Mouse (Mus musculus) heart, embryonic 12.5 days (tissue): Measurements from ENCODE around the gene Rtn4rl1. TPM values are rescaled to one million over a fixed set of nuclear protein-coding genes. Genes with fewer than 3 reads are reported as not detected.

Source experiments
- ATAC-seq: fragments of 200-750 bp; cut with Nextera tagmentation; 2 replicates; pipeline ENCODE4 v1.8.0; 2017; ENCODE audit warnings: moderate TSS enrichment, moderate library complexity; ENCODE audit not compliant: insufficient number of reproducible peaks, low FRiP score
- H3K27ac ChIP-seq: fragments of 300-500 bp; sonication (generic); 2 replicates; pipeline ENCODE4 v1.5.1; 2016; ENCODE audit warnings: mild to moderate bottlenecking, moderate library complexity; ENCODE audit not compliant: poor library complexity, severe bottlenecking
- H3K27me3 ChIP-seq: fragments of 300-500 bp; sonication (generic); replicated peaks from 2 replicates; pipeline ENCODE4 v1.6.1; 2016; ENCODE audit warnings: mild to moderate bottlenecking, moderate library complexity
- H3K36me3 ChIP-seq: fragments of 300-500 bp; sonication (generic); 2 replicates; pipeline ENCODE4 v1.6.1; 2016; ENCODE audit warnings: mild to moderate bottlenecking, moderate library complexity
- H3K4me1 ChIP-seq: fragments of 300-500 bp; sonication (generic); replicated peaks from 2 replicates; pipeline ENCODE4 v1.6.1; 2016; ENCODE audit warnings: mild to moderate bottlenecking
- H3K4me2 ChIP-seq: fragments of 300-500 bp; sonication (generic); 2 replicates; pipeline ENCODE4 v1.6.1; 2016; ENCODE audit warnings: mild to moderate bottlenecking, moderate library complexity
- H3K4me3 ChIP-seq: fragments of 300-500 bp; sonication (generic); 2 replicates; pipeline ENCODE4 v1.5.1; 2016; ENCODE audit warnings: mild to moderate bottlenecking
- H3K9ac ChIP-seq: fragments of 300-500 bp; sonication (generic); 2 replicates; pipeline ENCODE4 v1.6.1; 2016; ENCODE audit warnings: mild to moderate bottlenecking, moderate library complexity
- H3K9me3 ChIP-seq: fragments of 300-500 bp; sonication (generic); replicated peaks from 2 replicates; pipeline ENCODE4 v1.6.1; 2016; ENCODE audit warnings: mild to moderate bottlenecking, moderate library complexity
- WGBS: fragments of 180-500 bp; shearing (Covaris S2); methylation state at CpG from one replicate; pipeline ENCODE4 v1.1.7; 2016; 5-methylcytosine and 5-hydroxymethylcytosine counted together
- polyA plus RNA-seq: library from polyadenylated mRNA; unstranded; fragments of >200 nt; fragmentation: Nextera tagmentation; extraction: Ambion mirVana; gene quantifications from 2 replicates; pipeline ENCODE4 v1.2.1, GENCODE M21; 2016

Gene Rtn4rl1
- polyA plus RNA-seq, 1 experiment from 2014 or later, result 16.8 TPM

GRCm38 (mm10) chr11:75267826-75268281 lies 74.3 kb downstream of the Rtn4rl1 start:
- H3K4me1 ChIP-seq, result peaks cover 75% of the 10 kb centered on the region
- WGBS, result 42% methylated on average over 9 of the region's 9 CpGs
- peaks cover 8% of the 10 kb centered on the region; the same call in 1 of the 2 replicates for H3K36me3 ChIP-seq
- no peaks in the 10 kb centered on the region for H3K27me3 ChIP-seq
- H3K9ac ChIP-seq, result peak overlapping the region; percentile 10; the same call in 1 of the 2 replicates
- no peak for ATAC-seq
- no peak overlapping the region for H3K4me3 ChIP-seq
- no peaks in the 10 kb centered on the region for H3K9me3 ChIP-seq
- H3K27ac ChIP-seq, result peak overlapping the region; percentile 53
- peak overlapping the region; percentile 1; the same call in 1 of the 2 replicates for H3K4me2 ChIP-seq

GRCm38 (mm10) chr11:75268492-75268891 lies 74.9 kb downstream of the Rtn4rl1 start:
- H3K9ac ChIP-seq, result no peak overlapping the region
- WGBS, result 40% methylated on average over 5 of the region's 5 CpGs
- H3K27me3 ChIP-seq, result no peaks in the 10 kb centered on the region
- H3K27ac ChIP-seq, result no peak overlapping the region
- no peak overlapping the region for H3K4me3 ChIP-seq
- H3K4me1 ChIP-seq, result peaks cover 74% of the 10 kb centered on the region
- ATAC-seq, result no peak
- no peaks in the 10 kb centered on the region for H3K9me3 ChIP-seq
- peaks cover 8% of the 10 kb centered on the region; the same call in 1 of the 2 replicates for H3K36me3 ChIP-seq
- no peak overlapping the region for H3K4me2 ChIP-seq

DNA sequence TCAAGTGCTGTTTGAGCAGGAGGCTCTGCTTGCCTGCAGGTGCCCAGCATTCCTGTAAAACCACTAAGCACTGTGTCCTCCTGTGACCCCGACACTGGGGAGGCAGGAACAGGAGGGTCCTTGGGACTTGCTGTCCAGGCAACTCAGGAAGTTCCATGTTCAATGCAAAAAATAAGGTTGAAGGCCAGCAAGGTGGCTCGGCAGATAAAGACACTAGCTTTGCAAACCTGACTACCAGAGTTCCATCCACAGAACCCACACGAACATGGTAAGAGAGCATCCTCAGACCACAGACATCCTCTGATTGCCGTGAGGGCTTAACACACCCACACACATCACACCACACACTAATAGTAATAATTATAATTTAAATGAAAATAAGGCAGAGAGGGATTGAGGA lies 75.6 kb downstream of the Rtn4rl1 start:
- H3K4me3 ChIP-seq, result no peak overlapping the region
- peak overlapping the region; percentile 1; the same call in 1 of the 2 replicates for H3K27ac ChIP-seq
- peaks cover 8% of the 10 kb centered on the region; the same call in 1 of the 2 replicates for H3K36me3 ChIP-seq
- H3K27me3 ChIP-seq, result no peaks in the 10 kb centered on the region
- ATAC-seq, result no peak
- H3K4me1 ChIP-seq, result peaks cover 75% of the 10 kb centered on the region
- H3K4me2 ChIP-seq, result no peak overlapping the region
- H3K9ac ChIP-seq, result no peak overlapping the region
- WGBS, result 59% methylated on average over 4 of the region's 4 CpGs
- H3K9me3 ChIP-seq, result no peaks in the 10 kb centered on the region

- WGBS, result 49% methylated on average over 8 of the region's 8 CpGs
- H3K4me1 ChIP-seq, result peaks cover 75% of the 10 kb centered on the region
- no peak overlapping the region for H3K9ac ChIP-seq
- H3K27me3 ChIP-seq, result no peaks in the 10 kb centered on the region
- peaks cover 7% of the 10 kb centered on the region; the same call in 1 of the 2 replicates for H3K36me3 ChIP-seq
- no peak overlapping the region for H3K4me3 ChIP-seq
- no peak overlapping the region for H3K4me2 ChIP-seq
- H3K27ac ChIP-seq, result no peak overlapping the region
- no peaks in the 10 kb centered on the region for H3K9me3 ChIP-seq
- no peak for ATAC-seq
Measured at GRCm38 (mm10) chr11:75270276-75270984, 76.8 kb downstream of the Rtn4rl1 start.

DNA sequence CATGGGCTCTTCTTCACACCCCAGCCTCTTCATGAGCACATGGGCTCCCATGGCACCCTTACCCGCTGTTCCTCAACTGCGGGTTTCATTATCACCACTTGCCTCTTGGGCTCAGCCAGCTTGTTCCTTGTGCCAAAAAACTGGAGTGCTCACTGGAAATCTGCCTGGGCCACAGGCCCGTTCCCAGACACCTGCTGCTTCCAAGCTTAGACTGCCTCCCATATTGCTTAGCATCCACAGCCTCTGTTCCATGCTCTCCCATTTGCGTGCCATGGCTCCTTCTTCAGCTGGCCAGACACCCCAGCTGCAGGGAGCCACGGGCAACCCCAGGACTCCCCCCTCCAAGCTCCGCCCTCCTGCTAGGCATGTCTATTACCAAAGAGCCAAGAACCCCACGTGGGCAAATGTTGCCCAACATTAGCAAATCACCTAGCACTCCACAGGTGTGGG lies 77.4 kb downstream of the Rtn4rl1 start:
- Histone ChIP-seq H3K9me3 (no peaks in the 10 kb centered on the region), H3K27me3 (no peaks in the 10 kb centered on the region), H3K4me2 (no peak overlapping the region), H3K4me1 (peaks cover 76% of the 10 kb centered on the region), H3K4me3 (no peak overlapping the region), H3K36me3 (0 out of 2 replicates have a peak, but pooled peaks cover 5% of the 10 kb centered on the region), H3K27ac (no peak overlapping the region), H3K9ac (no peak overlapping the region)
- no peak for ATAC-seq
- 61% methylated on average over 7 of the region's 7 CpGs for WGBS

DNA sequence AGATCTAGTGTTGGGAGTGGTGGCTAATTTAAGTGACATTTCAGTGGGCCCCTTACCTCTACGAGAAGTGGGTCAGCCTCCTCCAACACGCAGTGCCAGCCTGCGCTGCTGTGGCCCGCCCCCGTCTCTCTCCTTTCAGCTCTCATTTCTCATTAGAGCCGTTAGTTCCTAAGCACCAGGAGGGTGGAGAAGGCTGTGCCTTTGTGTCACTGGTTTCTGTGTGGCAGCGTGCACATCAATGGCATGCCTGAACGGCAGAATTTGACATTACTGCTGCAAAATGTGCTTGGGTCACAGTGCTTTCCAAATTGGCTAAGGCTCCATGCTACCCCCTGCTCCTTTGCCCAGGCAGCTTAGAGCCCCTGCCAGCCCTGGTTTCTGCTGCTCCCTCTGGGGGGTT lies 79.9 kb downstream of the Rtn4rl1 start:
- H3K9me3 ChIP-seq, result no peaks in the 10 kb centered on the region
- H3K27ac ChIP-seq, result no peak overlapping the region
- no peak for ATAC-seq
- H3K4me1 ChIP-seq, result peaks cover 65% of the 10 kb centered on the region
- H3K4me3 ChIP-seq, result no peak overlapping the region
- H3K27me3 ChIP-seq, result no peaks in the 10 kb centered on the region
- no peaks in the 10 kb centered on the region for H3K36me3 ChIP-seq
- H3K9ac ChIP-seq, result peak overlapping the region; percentile 10
- no peak overlapping the region for H3K4me2 ChIP-seq
- WGBS, result 45% methylated on average over 8 of the region's 8 CpGs

DNA sequence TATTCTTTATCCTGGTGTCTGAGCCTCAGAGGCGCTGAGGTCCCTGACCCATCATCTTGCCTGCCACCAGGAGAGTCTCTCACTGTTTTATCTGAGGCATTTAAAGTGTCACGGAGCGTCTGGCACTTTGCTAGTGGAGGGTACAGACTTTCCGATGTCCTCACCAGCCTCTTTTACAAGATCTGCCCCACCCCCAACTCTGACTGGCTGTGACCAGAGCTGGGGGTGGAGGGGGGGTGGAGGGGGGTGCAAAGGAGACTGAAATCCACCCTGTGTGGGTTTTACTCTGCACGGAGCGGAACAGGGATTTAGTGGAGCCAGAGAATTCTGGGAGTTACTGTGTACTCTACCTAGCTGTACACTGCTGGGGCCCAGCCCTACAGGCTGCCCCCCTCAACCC lies 81.5 kb downstream of the Rtn4rl1 start:
- H3K4me1 ChIP-seq, result peaks cover 69% of the 10 kb centered on the region
- no peaks in the 10 kb centered on the region for H3K36me3 ChIP-seq
- ATAC-seq, result peak; percentile 69
- H3K4me2 ChIP-seq, result peak overlapping the region; percentile 27
- no peaks in the 10 kb centered on the region for H3K27me3 ChIP-seq
- WGBS, result 13% methylated on average over 6 of the region's 6 CpGs
- 0 out of 2 replicates have a peak overlapping the region, but pooled peaks have one; percentile 30 for H3K9ac ChIP-seq
- H3K9me3 ChIP-seq, result no peaks in the 10 kb centered on the region
- peak overlapping the region; percentile 87 for H3K27ac ChIP-seq
- no peak overlapping the region for H3K4me3 ChIP-seq

GRCm38 (mm10) chr11:75278115-75278514 lies 84.5 kb downstream of the Rtn4rl1 start:
- H3K4me3 ChIP-seq, result no peak overlapping the region
- H3K27me3 ChIP-seq, result peaks cover 15% of the 10 kb centered on the region; the same call in 1 of the 2 replicates
- no peak for ATAC-seq
- no peaks in the 10 kb centered on the region for H3K9me3 ChIP-seq
- peaks cover 76% of the 10 kb centered on the region for H3K4me1 ChIP-seq
- H3K4me2 ChIP-seq, result no peak overlapping the region
- no peaks in the 10 kb centered on the region for H3K36me3 ChIP-seq
- 55% methylated on average over 7 of the region's 7 CpGs for WGBS
- H3K27ac ChIP-seq, result no peak overlapping the region
- 0 out of 2 replicates have a peak overlapping the region, but pooled peaks have one; percentile 22 for H3K9ac ChIP-seq

GRCm38 (mm10) chr11:75279013-75279341 lies 85.4 kb downstream of the Rtn4rl1 start:
- no peaks in the 10 kb centered on the region for H3K36me3 ChIP-seq
- H3K4me3 ChIP-seq, result peak overlapping the region; percentile 24
- H3K27me3 ChIP-seq, result peaks cover 18% of the 10 kb centered on the region; the same call in 1 of the 2 replicates
- peak overlapping the region; percentile 66 for H3K27ac ChIP-seq
- no peak for ATAC-seq
- 15% methylated on average over 4 of the region's 4 CpGs for WGBS
- no peaks in the 10 kb centered on the region for H3K9me3 ChIP-seq
- peaks cover 69% of the 10 kb centered on the region for H3K4me1 ChIP-seq
- H3K9ac ChIP-seq, result peak overlapping the region; percentile 53; the same call in 1 of the 2 replicates
- H3K4me2 ChIP-seq, result peak overlapping the region; percentile 66

GRCm38 (mm10) chr11:75279342-75280065 lies 85.9 kb downstream of the Rtn4rl1 start:
- Histone ChIP-seq H3K27ac (peak overlapping the region; percentile 66), H3K36me3 (no peaks in the 10 kb centered on the region), H3K4me2 (peak overlapping the region; percentile 66), H3K9ac (peak overlapping the region; percentile 53; the same call in 1 of the 2 replicates), H3K9me3 (no peaks in the 10 kb centered on the region), H3K4me1 (peaks cover 65% of the 10 kb centered on the region), H3K4me3 (peak overlapping the region; percentile 24), H3K27me3 (peaks cover 18% of the 10 kb centered on the region; the same call in 1 of the 2 replicates)
- WGBS, result 7% methylated on average over 16 of the region's 16 CpGs
- no peak for ATAC-seq

- Histone ChIP-seq H3K9ac (no peak overlapping the region), H3K4me2 (peak overlapping the region; percentile 66; the same call in 1 of the 2 replicates), H3K27ac (peak overlapping the region; percentile 66), H3K9me3 (no peaks in the 10 kb centered on the region), H3K4me1 (peaks cover 60% of the 10 kb centered on the region), H3K4me3 (no peak overlapping the region), H3K27me3 (peaks cover 18% of the 10 kb centered on the region; the same call in 1 of the 2 replicates), H3K36me3 (no peaks in the 10 kb centered on the region)
- WGBS, result 55% methylated on average over 5 of the region's 5 CpGs
- ATAC-seq, result no peak
Measured at GRCm38 (mm10) chr11:75280066-75280410, 86.5 kb downstream of the Rtn4rl1 start.
